Mouse (Mus musculus): ENCODE measurements around the gene Dnase1l2. TPM values are rescaled to one million over a fixed set of nuclear protein-coding genes. Genes with fewer than 3 reads are reported as not detected.
A peak's percentile ranks its signal among the peaks of the same experiment; 100 is the strongest.

The Dnase1l2 gene
- 19.0 and 20.7 TPM in 2 replicates for polyA plus RNA-seq (2012; rRNA removed)

DNA sequence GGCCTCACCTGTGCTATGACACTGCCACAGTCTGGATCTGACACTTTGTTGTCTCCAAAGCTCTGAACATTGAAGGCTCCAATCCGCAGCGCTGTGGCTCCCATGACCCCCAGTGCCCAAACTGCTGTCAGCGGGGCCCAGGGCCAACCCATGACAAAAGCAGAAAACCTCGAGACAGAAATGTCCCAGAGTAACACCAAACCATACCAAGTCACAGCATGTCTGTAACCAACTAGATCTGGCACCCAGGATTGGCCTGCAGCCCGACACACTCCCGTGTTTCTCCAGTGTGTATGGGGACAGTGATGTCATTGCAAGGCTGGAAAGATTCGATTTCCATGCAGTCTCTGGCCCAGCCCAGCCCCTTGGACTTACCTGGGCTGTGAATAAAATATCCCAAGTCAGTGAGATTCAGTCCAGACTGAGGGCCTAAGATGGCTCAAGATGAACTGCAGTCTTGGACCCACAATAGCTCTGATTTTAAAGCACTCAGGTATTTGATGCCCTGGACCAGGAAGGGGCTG, at the start of gene Dnase1l2:
Gene Dnase1l2, minus strand, starts transcription at position 474 of the 524 bp plus-strand sequence.
- no peak within 1 kb of the TSS for H3K4me3 ChIP-seq (ENCODE audit: insufficient read depth, low read length)
- H3K4me1 ChIP-seq (ENCODE audit: control insufficient read depth, insufficient read depth, low read length): no peaks in the 10 kb centered on the region
- TF ChIP-seq CTCF (IDR thresholded peaks at IDR 0.05; ENCODE audit: extremely low read depth, insufficient read depth, low read length): no peak
- no peak for TF ChIP-seq POLR2A (IDR thresholded peaks at IDR 0.05; ENCODE audit: extremely low read depth, insufficient read depth, low read length)
- no peak within 1 kb of the TSS for H3K27ac ChIP-seq (ENCODE audit: insufficient read depth, low read length)

DNA sequence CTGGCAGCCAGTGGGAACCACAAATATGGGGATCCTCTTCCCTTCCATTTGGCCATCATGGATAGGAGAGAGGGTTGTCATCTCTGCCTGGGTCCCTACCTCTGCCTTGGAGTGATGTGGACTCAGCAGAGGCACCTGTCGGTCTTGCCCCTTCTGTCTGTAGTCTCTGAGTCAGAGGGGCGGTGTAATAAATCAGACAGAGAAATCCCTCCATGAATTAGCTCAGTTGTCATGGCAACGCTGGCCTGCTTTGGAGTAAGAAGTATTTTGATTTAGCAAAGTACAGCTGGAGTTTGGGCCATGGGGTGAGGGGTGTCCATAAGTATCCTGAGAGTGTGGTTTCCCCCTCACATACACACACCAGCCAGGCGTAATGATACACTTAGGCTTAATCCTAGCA, 47.5 kb upstream of the Dnase1l2 start:
- peak overlapping the region; percentile 44 for H3K4me3 ChIP-seq (ENCODE audit: insufficient read depth, low read length)
- no peak overlapping the region for H3K27ac ChIP-seq (ENCODE audit: insufficient read depth, low read length)
- TF ChIP-seq CTCF (IDR thresholded peaks at IDR 0.05; ENCODE audit: extremely low read depth, insufficient read depth, low read length): no peak
- no peak for TF ChIP-seq POLR2A (IDR thresholded peaks at IDR 0.05; ENCODE audit: extremely low read depth, insufficient read depth, low read length)
- peaks cover 12% of the 10 kb centered on the region for H3K4me1 ChIP-seq (ENCODE audit: control insufficient read depth, insufficient read depth, low read length)

DNA sequence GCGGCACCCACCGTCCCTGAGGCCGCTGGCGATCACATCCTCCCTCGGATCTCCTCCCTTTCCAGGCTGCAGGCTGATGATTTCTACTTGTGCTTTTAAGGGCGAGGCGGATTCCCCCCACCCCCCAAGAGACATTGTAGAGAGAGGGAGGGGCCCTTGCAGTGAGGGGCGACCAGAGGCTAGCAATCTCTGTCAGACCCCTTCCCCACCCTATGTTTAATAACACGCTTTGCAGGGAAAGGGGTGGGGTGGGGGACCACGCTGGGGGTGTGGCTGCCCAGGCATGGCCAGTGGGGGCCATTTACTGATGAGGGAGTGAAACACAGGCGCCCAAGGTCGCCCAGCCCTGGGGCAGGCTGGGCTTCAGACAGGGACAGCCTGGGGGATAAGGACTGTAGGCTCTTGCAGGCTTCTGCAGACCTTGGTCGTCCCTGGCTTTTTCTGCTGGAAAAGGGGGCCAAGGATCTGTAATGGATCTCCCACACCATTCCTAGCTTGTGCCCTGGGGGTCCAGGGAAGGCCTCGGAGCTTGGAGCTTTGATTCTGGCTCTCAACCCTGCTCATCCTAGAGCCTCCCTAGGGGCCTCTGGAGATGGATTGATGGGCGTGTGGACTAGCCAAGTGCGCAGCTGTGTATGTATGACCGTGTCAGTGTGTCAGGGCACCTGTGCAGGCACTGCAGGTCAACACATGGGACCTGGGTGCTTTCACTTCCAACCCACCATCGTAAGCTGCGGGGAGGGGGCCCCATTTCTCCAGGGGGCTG, 46.5 kb upstream of the Dnase1l2 start:
- TF ChIP-seq POLR2A (IDR thresholded peaks at IDR 0.05; ENCODE audit: extremely low read depth, insufficient read depth, low read length) (no peak), CTCF (IDR thresholded peaks at IDR 0.05; ENCODE audit: extremely low read depth, insufficient read depth, low read length) (no peak)
- peak overlapping the region; percentile 44 for H3K4me3 ChIP-seq (ENCODE audit: insufficient read depth, low read length)
- peak overlapping the region; percentile 92 for H3K27ac ChIP-seq (ENCODE audit: insufficient read depth, low read length)
- H3K4me1 ChIP-seq (ENCODE audit: control insufficient read depth, insufficient read depth, low read length): peaks cover 12% of the 10 kb centered on the region

DNA sequence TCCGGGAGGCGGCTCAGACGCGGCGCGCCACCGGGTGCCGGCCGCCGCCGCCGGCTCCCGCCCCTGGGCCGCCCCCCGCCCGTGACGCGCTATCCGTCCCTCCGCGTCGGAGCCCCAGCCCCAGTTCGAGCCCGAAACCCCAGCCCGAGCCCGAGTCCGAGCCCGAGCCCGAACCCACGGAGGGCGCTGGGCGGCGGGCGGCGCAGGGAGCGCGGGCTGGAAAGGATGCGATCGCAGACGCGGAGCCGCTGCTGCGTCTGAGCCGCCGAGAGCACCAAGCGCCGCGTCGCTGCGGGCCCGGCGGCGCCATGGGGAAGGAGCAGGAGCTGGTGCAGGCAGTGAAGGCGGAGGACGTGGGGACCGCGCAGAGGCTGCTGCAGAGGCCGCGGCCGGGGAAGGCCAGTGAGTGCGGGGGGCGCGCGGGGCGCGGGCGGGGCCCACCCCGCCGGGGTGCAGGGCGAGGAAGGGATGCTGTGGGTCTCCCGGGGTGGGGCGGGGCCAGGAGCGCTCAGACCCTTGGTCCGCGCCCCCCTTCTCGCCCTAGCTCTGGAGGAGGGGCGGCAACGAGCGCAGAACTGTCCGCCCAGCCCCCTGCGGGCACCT, 45.9 kb upstream of the Dnase1l2 start:
- TF ChIP-seq CTCF (IDR thresholded peaks at IDR 0.05; ENCODE audit: extremely low read depth, insufficient read depth, low read length): no peak
- no peak for TF ChIP-seq POLR2A (IDR thresholded peaks at IDR 0.05; ENCODE audit: extremely low read depth, insufficient read depth, low read length)
- H3K4me3 ChIP-seq (ENCODE audit: insufficient read depth, low read length): peak overlapping the region; percentile 44
- peaks cover 12% of the 10 kb centered on the region for H3K4me1 ChIP-seq (ENCODE audit: control insufficient read depth, insufficient read depth, low read length)
- H3K27ac ChIP-seq (ENCODE audit: insufficient read depth, low read length): peak overlapping the region; percentile 92

DNA sequence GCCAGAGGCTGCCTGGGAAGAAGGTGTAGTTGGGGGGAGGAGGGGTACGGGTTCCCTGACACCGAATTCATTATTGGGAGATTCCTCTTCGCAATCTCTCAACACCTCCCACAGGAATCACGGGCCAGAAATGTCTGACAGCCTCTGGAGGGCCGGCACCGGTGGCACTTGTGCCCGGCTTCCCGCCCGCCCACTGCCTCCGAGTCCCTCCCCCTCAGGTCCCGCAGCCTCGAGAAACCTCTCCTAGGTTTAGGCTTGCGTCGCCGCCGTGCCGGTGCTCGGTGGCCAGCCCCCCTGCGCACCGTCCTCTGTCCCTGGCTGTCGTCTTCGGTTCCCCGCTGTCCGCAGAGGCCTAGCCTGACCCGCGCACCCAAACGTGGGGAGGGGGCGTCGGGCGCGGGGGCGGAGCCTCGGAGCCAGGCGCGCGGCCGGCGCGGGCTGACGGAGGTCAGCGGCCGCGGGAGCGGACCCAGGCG, 45.3 kb upstream of the Dnase1l2 start, which contains the start of gene Caskin1:
Gene Caskin1, plus strand, starts transcription at position 416 of the 476 bp plus-strand sequence.
- peak within 1 kb of the TSS; percentile 44 for H3K4me3 ChIP-seq (ENCODE audit: insufficient read depth, low read length)
- H3K4me1 ChIP-seq (ENCODE audit: control insufficient read depth, insufficient read depth, low read length): peaks cover 12% of the 10 kb centered on the region
- peak within 1 kb of the TSS; percentile 94 for H3K27ac ChIP-seq (ENCODE audit: insufficient read depth, low read length)
- TF ChIP-seq CTCF (IDR thresholded peaks at IDR 0.05; ENCODE audit: extremely low read depth, insufficient read depth, low read length) (no peak), POLR2A (IDR thresholded peaks at IDR 0.05; ENCODE audit: extremely low read depth, insufficient read depth, low read length) (no peak)

DNA sequence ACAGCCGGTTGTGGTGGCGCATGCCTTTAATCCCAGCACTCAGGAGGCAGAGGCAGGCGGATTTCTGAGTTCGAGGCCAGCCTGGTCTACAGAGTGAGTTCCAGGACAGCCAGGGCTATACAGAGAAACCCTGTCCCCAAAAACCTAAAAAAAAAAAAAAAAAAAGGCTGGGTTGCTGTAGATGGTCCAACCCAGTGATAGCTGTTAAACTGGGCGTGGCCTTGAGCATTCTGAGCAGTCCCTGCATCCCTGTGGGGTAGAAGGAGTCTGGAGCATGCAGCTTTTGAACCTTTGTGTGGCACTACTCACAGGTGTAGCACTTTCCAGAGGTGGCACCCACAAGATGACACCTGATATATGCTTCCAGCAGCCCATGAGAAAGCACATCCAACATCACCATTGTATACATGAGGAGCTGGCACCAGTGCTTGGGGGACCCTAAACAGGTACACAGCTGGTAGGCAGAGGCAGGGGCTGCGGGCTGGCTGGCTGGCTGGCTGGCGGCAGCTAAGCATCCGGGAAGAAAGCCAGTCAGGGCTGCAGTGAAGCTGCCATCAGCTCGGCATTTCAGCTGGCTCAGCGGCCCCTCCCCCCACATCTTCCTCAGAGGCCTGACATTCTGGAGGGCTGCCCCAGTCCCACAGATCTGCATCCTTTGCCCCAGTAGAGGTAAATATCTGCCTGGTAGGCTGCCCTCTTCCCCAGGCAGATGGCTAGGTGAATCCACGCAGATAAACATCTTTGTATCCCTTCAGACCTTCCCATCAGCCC, 42.4 kb upstream of the Dnase1l2 start:
- peaks cover 10% of the 10 kb centered on the region for H3K4me1 ChIP-seq (ENCODE audit: control insufficient read depth, insufficient read depth, low read length)
- no peak overlapping the region for H3K4me3 ChIP-seq (ENCODE audit: insufficient read depth, low read length)
- no peak overlapping the region for H3K27ac ChIP-seq (ENCODE audit: insufficient read depth, low read length)
- TF ChIP-seq CTCF (IDR thresholded peaks at IDR 0.05; ENCODE audit: extremely low read depth, insufficient read depth, low read length) (no peak), POLR2A (IDR thresholded peaks at IDR 0.05; ENCODE audit: extremely low read depth, insufficient read depth, low read length) (no peak)

DNA sequence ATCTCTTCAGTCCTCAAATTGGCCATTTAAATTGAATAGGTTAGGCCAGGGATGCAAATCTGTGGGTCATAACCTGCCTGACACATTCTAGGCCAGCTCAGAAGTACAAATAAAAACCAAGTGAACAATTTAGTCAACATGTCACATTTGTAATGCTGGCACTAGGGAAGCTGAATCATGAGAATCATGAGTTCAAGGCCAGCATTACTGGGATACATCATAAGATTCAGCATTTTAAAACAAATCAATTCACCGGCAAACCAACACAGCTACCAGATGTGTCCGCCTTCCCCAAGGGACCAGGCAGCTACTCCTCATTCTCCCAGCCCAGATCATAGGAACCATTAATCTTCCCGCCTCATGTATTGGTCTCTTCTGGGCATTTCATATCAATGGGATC, 40.6 kb upstream of the Dnase1l2 start:
- Histone ChIP-seq H3K27ac (ENCODE audit: insufficient read depth, low read length) (no peak overlapping the region), H3K4me1 (ENCODE audit: control insufficient read depth, insufficient read depth, low read length) (peaks cover 7% of the 10 kb centered on the region), H3K4me3 (ENCODE audit: insufficient read depth, low read length) (no peak overlapping the region)
- TF ChIP-seq CTCF (IDR thresholded peaks at IDR 0.05; ENCODE audit: extremely low read depth, insufficient read depth, low read length) (no peak), POLR2A (IDR thresholded peaks at IDR 0.05; ENCODE audit: extremely low read depth, insufficient read depth, low read length) (no peak)

DNA sequence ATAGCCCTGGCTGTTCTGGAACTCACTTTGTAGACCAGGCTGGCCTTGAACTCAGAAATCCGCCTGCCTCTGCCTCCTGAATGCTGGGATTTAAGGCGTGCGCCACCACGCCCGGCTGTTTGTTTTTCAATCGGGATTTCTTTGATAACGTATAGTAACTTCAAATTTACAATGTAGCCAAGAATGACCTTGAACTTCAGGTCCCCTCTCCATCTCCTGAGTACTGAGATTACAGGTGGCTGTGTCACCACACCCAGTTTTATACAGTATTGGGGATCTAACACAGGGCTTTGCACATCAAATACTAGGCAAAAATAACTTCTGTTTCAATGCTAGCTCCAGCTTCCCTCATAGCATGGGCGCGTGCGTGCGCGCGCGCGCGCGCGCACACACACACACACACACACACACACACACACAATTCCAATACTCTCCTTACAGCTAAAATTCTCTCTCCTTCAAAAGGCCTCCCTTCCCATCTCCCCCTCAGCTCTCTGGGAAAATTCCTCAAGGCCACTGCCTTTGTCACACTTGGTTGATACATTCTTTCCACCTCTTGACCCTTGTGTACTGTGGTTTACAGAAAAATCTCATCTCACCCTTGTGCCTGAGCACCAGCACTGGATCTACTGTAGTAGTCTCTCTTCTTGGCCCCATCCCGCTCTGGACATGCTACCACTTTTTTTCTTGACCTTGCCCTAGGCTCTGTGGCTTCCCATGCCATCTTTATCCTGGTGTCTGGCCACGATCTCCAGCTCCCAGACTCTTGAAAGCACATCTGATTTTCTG, 38.3 kb upstream of the Dnase1l2 start:
- TF ChIP-seq CTCF (IDR thresholded peaks at IDR 0.05; ENCODE audit: extremely low read depth, insufficient read depth, low read length) (no peak), POLR2A (IDR thresholded peaks at IDR 0.05; ENCODE audit: extremely low read depth, insufficient read depth, low read length) (no peak)
- no peak overlapping the region for H3K4me3 ChIP-seq (ENCODE audit: insufficient read depth, low read length)
- H3K4me1 ChIP-seq (ENCODE audit: control insufficient read depth, insufficient read depth, low read length): peaks cover 10% of the 10 kb centered on the region
- H3K27ac ChIP-seq (ENCODE audit: insufficient read depth, low read length): no peak overlapping the region
